Mouse (Mus musculus): ENCODE measurements at regions not wholly inside any gene's neighbourhood (a gene's known extent, or its start where the extent isn't known, plus 50 kb on each side); places are given as distances from the start of the nearest gene placed in this dataset.

DNA sequence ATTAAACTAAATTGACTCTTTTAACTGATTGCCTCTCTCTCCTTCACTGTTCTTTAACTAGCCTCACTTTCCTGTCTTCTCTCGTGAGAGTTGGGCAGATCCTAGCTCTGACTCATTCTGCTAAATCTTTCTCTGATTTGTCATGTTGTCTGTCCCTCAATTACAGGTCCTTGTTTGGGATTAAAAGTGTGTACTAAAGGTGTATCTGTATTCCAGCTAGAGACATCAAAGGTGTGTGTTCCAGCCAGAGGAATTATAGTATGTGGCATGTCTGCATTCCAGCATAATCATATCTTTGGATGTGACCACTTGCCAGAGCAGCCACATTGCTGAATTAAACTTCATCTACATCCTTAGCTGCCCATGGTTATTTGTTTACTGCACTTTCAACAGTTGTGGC is 167.5 kb upstream of the Fam83b start:
- in situ Hi-C loops (cut with MboI; ENCODE audit: low pct_unique_long_range_greater_than_20kb in 1 of 2, low sequenced_read_pairs in 2 of 2, unreplicated experiment in 1 of 2): no loop called here

DNA sequence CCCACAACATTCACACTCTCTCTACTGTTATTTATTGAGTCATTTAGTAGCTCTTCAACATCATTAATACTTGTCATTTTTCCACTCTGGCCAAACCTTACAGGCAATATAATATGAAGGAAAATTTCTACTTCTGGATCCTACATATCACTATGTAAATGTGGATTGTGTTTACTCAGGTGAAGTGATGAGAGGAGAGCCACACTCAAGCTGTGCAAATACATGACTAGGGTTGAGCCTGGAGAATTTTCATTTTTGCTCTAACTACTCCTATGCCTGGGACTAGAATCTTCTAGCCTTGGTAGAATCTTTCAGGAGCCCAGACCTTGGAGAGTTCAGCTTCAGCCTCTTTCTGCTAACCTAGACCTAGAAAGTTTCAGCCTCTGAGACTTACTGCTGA is 166.9 kb upstream of the Fam83b start:
- in situ Hi-C loops (cut with MboI; ENCODE audit: low pct_unique_long_range_greater_than_20kb in 1 of 2, low sequenced_read_pairs in 2 of 2, unreplicated experiment in 1 of 2): no loop called here

DNA sequence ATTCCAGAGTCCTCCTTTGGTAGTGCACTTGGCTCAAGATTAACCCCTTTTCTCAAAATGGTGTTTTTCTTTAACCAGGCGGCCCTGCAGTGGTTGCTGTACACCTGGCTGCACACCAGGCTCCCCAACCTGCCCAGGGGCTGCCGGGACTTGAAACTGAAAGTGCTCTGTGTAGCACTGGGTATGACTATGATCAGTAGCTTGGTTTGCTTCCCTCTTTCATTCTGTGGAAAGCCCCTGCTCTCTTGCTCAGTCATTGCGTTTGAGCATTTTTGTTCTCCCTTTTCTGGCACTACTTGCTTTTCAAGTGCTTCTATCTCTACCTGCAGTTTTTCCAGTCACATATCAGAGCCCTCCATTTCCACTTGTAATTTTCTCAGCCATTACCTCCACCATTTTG is 156.0 kb upstream of the Fam83b start:
- in situ Hi-C loops (cut with MboI; ENCODE audit: low pct_unique_long_range_greater_than_20kb in 1 of 2, low sequenced_read_pairs in 2 of 2, unreplicated experiment in 1 of 2): no loop called here

DNA sequence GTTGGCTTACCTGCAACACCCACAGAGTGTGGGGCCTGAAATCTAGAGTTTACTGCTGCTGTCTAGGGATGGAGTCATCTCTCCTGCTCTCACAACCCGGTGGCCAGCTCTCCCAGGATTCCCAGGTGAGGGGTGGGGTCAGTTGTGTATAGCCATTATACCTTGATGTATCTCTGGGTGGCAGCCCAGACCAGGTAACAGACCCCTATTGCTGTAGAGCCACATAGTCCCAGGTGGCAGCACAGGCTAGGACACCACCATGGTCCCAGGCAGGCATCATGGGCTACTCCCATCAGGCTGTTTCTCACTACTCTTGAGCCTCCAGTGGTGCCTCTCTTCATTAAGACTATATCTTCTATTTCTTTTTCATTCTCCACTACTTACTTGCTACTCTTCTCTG is 148.9 kb upstream of the Fam83b start:
- in situ Hi-C loops (cut with MboI; ENCODE audit: low pct_unique_long_range_greater_than_20kb in 1 of 2, low sequenced_read_pairs in 2 of 2, unreplicated experiment in 1 of 2): no loop called here

DNA sequence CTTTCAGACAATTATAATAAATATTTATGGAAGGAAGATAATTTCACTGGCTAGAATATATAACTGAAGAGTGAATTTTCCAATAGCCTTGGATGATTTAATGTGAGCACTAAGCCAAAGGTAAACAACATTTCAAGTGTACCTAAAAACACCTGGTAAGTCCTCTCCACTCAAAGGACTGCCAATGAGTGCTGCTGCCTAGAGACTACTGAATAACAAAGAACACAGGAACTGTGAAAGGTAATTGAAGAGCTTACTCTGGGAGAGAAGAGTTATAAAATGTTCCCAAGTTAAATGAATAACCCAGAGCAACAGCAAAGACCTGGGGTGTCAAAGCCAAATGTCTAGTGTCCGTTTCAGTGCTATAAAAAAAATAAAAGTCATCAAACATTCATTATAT is 139.5 kb upstream of the Fam83b start:
- in situ Hi-C loops (cut with MboI; ENCODE audit: low pct_unique_long_range_greater_than_20kb in 1 of 2, low sequenced_read_pairs in 2 of 2, unreplicated experiment in 1 of 2): no loop called here

DNA sequence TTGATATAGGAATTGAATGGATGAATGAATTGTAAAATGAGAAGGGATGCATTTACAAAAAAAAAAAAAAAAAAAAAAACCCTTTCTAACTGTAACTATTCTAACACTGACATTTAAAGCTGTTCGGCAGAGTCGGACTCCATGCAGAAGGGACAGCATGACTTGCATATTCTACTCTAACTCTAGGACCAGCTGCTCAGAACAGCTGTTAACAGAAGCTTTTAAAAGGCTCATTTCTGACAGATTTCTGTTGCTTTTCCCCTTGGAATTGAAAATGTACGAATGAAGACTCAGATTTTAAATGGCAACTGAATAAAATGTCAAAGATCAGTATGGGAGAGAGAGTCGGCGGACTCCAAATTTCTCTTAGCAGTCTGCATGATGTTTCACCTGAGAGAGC is 138.9 kb upstream of the Fam83b start:
- in situ Hi-C loops (cut with MboI; ENCODE audit: low pct_unique_long_range_greater_than_20kb in 1 of 2, low sequenced_read_pairs in 2 of 2, unreplicated experiment in 1 of 2): no loop called here

DNA sequence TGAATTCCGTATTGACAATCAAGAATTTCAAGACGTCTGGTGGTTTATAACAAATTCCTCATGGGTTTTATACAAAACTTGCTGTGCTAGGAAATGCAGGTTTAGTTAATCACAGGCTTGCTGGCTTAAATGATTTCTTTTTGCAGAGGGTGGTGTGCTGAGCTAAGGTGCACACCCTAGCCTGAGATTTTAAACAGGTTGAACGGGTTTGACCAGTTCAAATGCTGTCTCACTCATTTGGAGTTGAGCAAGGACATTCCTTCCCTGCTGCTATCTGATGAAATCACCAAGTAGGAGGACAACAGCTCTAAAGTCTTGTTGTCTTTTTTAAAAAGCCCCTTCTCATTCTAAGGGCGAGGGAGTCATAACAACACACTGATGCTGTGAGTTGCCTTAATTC is 128.6 kb upstream of the Fam83b start:
- in situ Hi-C loops (cut with MboI; ENCODE audit: low pct_unique_long_range_greater_than_20kb in 1 of 2, low sequenced_read_pairs in 2 of 2, unreplicated experiment in 1 of 2): no loop called here

DNA sequence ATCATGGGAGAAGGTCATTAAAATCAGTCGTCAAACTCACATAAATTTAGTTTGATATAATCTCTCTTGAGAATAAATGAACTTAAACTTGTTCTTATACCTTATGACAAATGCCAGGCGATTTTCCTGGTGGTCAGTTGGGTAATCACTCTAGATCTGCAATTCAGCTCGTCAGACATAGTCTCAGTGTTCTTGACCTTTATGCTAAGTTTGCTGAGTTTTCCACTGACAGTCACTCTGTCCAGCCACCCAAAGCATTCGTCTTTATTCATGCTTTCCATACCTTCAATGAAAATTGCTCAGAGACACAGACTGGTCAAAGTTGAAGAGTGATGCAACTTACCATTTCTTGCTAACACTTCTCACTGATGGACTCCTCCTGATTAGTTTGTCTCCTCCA is 126.1 kb upstream of the Fam83b start:
- in situ Hi-C loops (cut with MboI; ENCODE audit: low pct_unique_long_range_greater_than_20kb in 1 of 2, low sequenced_read_pairs in 2 of 2, unreplicated experiment in 1 of 2): no loop called here

DNA sequence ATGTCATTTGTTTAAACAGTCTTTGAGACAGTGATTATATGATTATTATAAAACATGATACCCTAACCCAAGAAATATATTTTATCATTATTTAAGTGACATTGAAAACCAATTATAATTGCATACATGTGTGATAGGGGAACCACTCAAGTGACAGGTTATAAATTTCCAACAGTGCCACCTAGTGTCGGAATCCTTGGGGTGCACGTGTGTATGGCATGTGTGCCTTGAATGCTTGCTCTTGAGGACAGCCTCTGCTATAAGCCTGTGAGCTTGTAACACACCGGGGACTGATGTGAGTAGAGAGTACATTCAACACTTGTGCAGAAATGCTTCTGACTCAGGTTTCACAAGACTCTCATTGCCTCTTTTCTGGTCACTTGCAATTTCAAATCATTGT is 93.9 kb upstream of the Fam83b start:
- in situ Hi-C loops (cut with MboI; ENCODE audit: low pct_unique_long_range_greater_than_20kb in 1 of 2, low sequenced_read_pairs in 2 of 2, unreplicated experiment in 1 of 2): loop anchor here in 1 of 2 experiments (25.0 kb wide), 1 partner anchor 274 kb away; no protein-coding TSS in a partner anchor

DNA sequence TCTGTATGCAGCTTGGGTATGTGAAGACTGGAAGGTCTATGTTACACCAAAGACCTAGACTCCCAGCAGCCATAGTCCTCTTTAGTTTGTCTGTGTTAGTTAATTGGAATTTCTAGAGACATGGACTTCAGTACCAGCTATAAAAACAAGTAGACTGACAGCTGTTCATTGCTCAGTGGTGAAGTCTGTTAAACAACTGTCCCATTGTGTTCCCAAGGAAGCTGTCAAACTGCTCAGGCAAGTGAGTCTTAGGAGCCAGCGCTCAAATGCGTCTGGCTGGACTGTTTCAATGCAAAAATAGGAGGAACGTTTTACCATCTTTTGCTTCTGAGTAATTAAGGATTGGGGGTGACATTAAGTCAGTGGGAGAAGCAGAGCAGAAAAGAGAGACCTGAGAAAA is 92.9 kb upstream of the Fam83b start:
- in situ Hi-C loops (cut with MboI; ENCODE audit: low pct_unique_long_range_greater_than_20kb in 1 of 2, low sequenced_read_pairs in 2 of 2, unreplicated experiment in 1 of 2): loop anchor here in 1 of 2 experiments (25.0 kb wide), 1 partner anchor 272 kb away; no protein-coding TSS in a partner anchor

DNA sequence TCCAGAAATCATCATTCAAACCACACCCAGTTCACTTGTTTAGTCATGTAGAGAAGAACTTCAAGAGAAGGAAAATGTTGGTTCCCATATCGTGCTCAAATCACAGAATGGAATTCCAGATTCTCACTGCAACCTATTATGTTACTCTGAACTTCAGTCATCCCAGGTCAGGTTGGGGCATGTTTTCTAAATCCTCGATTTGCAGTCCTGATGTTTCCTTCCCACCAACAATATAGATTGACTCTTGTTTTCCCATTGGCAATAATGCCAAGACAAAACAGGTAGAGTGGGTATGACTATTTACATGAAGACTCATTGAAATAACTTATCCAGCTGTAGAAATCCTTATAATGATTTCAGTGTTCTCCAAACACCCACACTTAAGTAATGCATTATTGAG is 86.4 kb upstream of the Fam83b start:
- in situ Hi-C loops (cut with MboI; ENCODE audit: low pct_unique_long_range_greater_than_20kb in 1 of 2, low sequenced_read_pairs in 2 of 2, unreplicated experiment in 1 of 2): loop anchor here in 1 of 2 experiments (25.0 kb wide), 1 partner anchor 266 kb away; no protein-coding TSS in a partner anchor

DNA sequence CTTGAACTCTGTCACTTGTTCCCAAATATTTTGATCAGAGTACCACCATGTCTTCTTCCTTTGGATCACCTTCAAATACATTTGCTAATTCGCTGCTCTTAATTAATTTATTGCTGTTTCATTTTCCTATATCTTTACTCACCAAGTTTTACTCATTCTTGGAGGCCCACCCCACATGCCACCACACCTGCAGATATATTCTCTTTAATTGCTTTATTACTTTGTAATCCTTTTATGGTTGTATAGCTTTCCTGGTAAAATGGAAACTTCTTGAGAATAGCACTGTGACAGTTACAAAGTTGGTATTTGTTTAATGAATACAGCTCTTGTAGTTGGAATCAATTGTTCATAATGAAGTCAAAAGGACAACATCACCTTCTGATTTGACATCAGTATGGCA is 82.6 kb upstream of the Fam83b start:
- in situ Hi-C loops (cut with MboI; ENCODE audit: low pct_unique_long_range_greater_than_20kb in 1 of 2, low sequenced_read_pairs in 2 of 2, unreplicated experiment in 1 of 2): no loop called here

DNA sequence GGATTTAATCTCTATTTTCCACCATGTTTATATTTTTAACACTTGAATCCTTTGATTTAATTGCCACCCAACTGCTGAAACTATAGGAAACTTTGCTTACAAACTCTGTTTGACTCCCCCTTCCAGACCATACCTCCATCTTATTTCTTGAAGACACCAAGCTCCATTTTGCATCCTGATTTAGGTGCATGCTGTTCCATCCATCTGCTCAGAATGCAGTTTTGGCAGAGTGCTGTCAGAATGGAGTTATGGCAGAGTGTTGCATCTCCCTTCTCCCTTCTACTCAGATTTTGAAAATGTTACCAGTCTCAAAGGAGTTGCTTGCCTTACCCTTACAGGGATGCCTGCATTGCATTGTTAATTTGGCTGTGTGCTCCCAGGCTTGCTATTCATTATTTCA is 79.5 kb upstream of the Fam83b start:
- in situ Hi-C loops (cut with MboI; ENCODE audit: low pct_unique_long_range_greater_than_20kb in 1 of 2, low sequenced_read_pairs in 2 of 2, unreplicated experiment in 1 of 2): no loop called here

Data from mouse embryonic stem cell (cell line).